Mouse (Mus musculus) stomach, postnatal 0 days (tissue): ENCODE measurements at regions not wholly inside any gene's neighbourhood (a gene's known extent, or its start where the extent isn't known, plus 50 kb on each side); places are given as distances from the start of the nearest gene placed in this dataset.

Experiments used
- CTCF ChIP-seq: IDR thresholded peaks from 2 replicates; pipeline ENCODE4 v1.5.1; 2016; ENCODE audit warnings: antibody characterized with exemption, low read depth, mild to moderate bottlenecking, moderate library complexity
- EP300 ChIP-seq: optimal IDR thresholded peaks from 2 replicates; pipeline ENCODE3; 2016; ENCODE audit warnings: antibody characterized with exemption

- TF ChIP-seq CTCF (no peak), EP300 (no peak)
Observed at GRCm38 (mm10) chr7:79523696-79524095, 57.5 kb upstream of the Polg start.
